Mouse (Mus musculus) gastrocnemius, adult 2 months (tissue): Measurements from ENCODE around the gene 4833427G06Rik. TPM values are rescaled to one million over a fixed set of nuclear protein-coding genes. Genes with fewer than 3 reads are reported as not detected.

Experiments used
- DNase-seq: peaks from one replicate; pipeline ENCODE4 v3.0.0; 2022
- H3K27ac ChIP-seq: fragments of 200-600 bp; 2 replicates; pipeline ENCODE4 v1.8.1; 2022; ENCODE audit warnings: mild to moderate bottlenecking
- H3K4me3 ChIP-seq: fragments of 200-600 bp; 2 replicates; pipeline ENCODE4 v1.8.1; 2022; ENCODE audit warnings: mild to moderate bottlenecking, moderate library complexity
- CTCF ChIP-seq: fragments of 200-600 bp; IDR thresholded peaks from 2 replicates; pipeline ENCODE4 v1.8.1; 2022; ENCODE audit warnings: antibody characterized with exemption, mild to moderate bottlenecking, moderate library complexity
- intact Hi-C: fragments of 180-260 bp; cut with DNase I; formaldehyde crosslinking; loops from one replicate; pipeline ENCODE4 v1.15.1; 2025
- total RNA-seq, 2 experiments: library from RNA; stranded (reverse); gene quantifications; 2 replicates each; pipeline ENCODE4 v1.2.3; 2021

4833427G06Rik gene
- total RNA-seq, 2 experiments from 2014 or later, result not detected

- TF ChIP-seq CTCF, result no peak
- Histone ChIP-seq H3K4me3 (peak overlapping the region; percentile 74), H3K27ac (no peak overlapping the region)
- peak; percentile 66 for DNase-seq
- intact Hi-C loops, result no loop called here
Measured at GRCm38 (mm10) chr9:51102963-51103807, 1.3 kb upstream of the 4833427G06Rik start.

GRCm38 (mm10) chr9:51096306-51096705 lies 5.6 kb downstream of the 4833427G06Rik start:
- intact Hi-C loops, result no loop called here
- DNase-seq, result no peak
- no peak overlapping the region for H3K27ac ChIP-seq

GRCm38 (mm10) chr9:51093697-51094096 lies 8.2 kb downstream of the 4833427G06Rik start:
- no peak overlapping the region for H3K27ac ChIP-seq
- intact Hi-C loops, result no loop called here
- DNase-seq, result no peak
- no peak for TF ChIP-seq CTCF
- no peak overlapping the region for H3K4me3 ChIP-seq

More at GRCm38 (mm10) chr9:51096306-51096705, 5.6 kb downstream of the 4833427G06Rik start:
- no peak for TF ChIP-seq CTCF
- no peak overlapping the region for H3K4me3 ChIP-seq

- Histone ChIP-seq H3K4me3 (no peak overlapping the region), H3K27ac (no peak overlapping the region)
- no peak for DNase-seq
- intact Hi-C loops, result no loop called here
- TF ChIP-seq CTCF, result no peak
Measured at GRCm38 (mm10) chr9:51081614-51082013, 20.3 kb downstream of the 4833427G06Rik start.

- Histone ChIP-seq H3K4me3 (peak within 1 kb of the TSS; percentile 75), H3K27ac (peak within 1 kb of the TSS; percentile 66)
- TF ChIP-seq CTCF, result peak; percentile 7; the same call in 1 of the 2 replicates
- peak; percentile 88 for DNase-seq
- intact Hi-C loops, result no loop called here
Measured at GRCm38 (mm10) chr9:51076979-51077315, 24.9 kb downstream of the 4833427G06Rik start, which contains the start of gene Layn. TSS of gene Layn (minus strand) at chr9:51077094.

- intact Hi-C loops, result no loop called here
- peak; percentile 22 for DNase-seq
- peak overlapping the region; percentile 66 for H3K27ac ChIP-seq
- TF ChIP-seq CTCF, result no peak
- H3K4me3 ChIP-seq, result peak overlapping the region; percentile 75
Measured at GRCm38 (mm10) chr9:51076300-51076978, 25.4 kb downstream of the 4833427G06Rik start.

GRCm38 (mm10) chr9:51075780-51076179 lies 26.1 kb downstream of the 4833427G06Rik start:
- DNase-seq, result no peak
- Histone ChIP-seq H3K27ac (peak overlapping the region; percentile 16; the same call in 1 of the 2 replicates), H3K4me3 (peak overlapping the region; percentile 75)
- intact Hi-C loops, result no loop called here
- no peak for TF ChIP-seq CTCF

GRCm38 (mm10) chr9:51070801-51071200 lies 31.1 kb downstream of the 4833427G06Rik start:
- intact Hi-C loops, result no loop called here
- no peak for TF ChIP-seq CTCF
- DNase-seq, result no peak
- H3K27ac ChIP-seq, result no peak overlapping the region
- no peak overlapping the region for H3K4me3 ChIP-seq

GRCm38 (mm10) chr9:51068202-51068601 lies 33.7 kb downstream of the 4833427G06Rik start:
- no peak for TF ChIP-seq CTCF
- intact Hi-C loops, result no loop called here

GRCm38 (mm10) chr9:51060601-51061000 lies 41.3 kb downstream of the 4833427G06Rik start, which contains the start of gene Btg4:
TSS of gene Btg4 (plus strand) at chr9:51060901.
- Histone ChIP-seq H3K4me3 (no peak within 1 kb of the TSS), H3K27ac (no peak within 1 kb of the TSS)
- DNase-seq, result no peak
- TF ChIP-seq CTCF, result no peak
- intact Hi-C loops, result no loop called here

More at GRCm38 (mm10) chr9:51068202-51068601, 33.7 kb downstream of the 4833427G06Rik start:
- no peak for DNase-seq
- H3K27ac ChIP-seq, result no peak overlapping the region
- no peak overlapping the region for H3K4me3 ChIP-seq

GRCm38 (mm10) chr9:51058951-51059521 lies 42.8 kb downstream of the 4833427G06Rik start:
- intact Hi-C loops, result no loop called here
- no peak overlapping the region for H3K4me3 ChIP-seq
- no peak for DNase-seq
- TF ChIP-seq CTCF, result no peak
- H3K27ac ChIP-seq, result no peak overlapping the region; the same call in 1 of the 2 replicates

- Histone ChIP-seq H3K27ac (peak overlapping the region; percentile 69), H3K4me3 (no peak overlapping the region)
- intact Hi-C loops, result no loop called here
- no peak for DNase-seq
- TF ChIP-seq CTCF, result no peak
Measured at GRCm38 (mm10) chr9:51056360-51057324, 45.2 kb downstream of the 4833427G06Rik start.
